Mouse (Mus musculus): ENCODE data around the gene Stk39. TPM values are rescaled to one million over a fixed set of nuclear protein-coding genes. Genes with fewer than 3 reads are reported as not detected.

The Stk39 gene
- polyA plus RNA-seq (2012; rRNA removed): 5.0 and 5.7 TPM in 2 replicates

- under 1% methylated on average over 93 of the region's 99 CpGs for WGBS
- DNase-seq (ENCODE audit: low read depth, low spot score): peak; percentile 46
Measured at GRCm38 (mm10) chr2:68471759-68472550, at the start of gene Stk39. Stk39 (minus strand) TSS chr2:68472268.

GRCm38 (mm10) chr2:68515409-68515808 is 43.3 kb upstream of the Stk39 start:
- WGBS: 71% methylated on average over 2 of the region's 2 CpGs
- DNase-seq (ENCODE audit: low read depth, low spot score): no peak

GRCm38 (mm10) chr2:68503202-68503601 is 31.1 kb upstream of the Stk39 start:
- 70% methylated on average over 2 of the region's 2 CpGs for WGBS
- no peak for DNase-seq (ENCODE audit: low read depth, low spot score)

GRCm38 (mm10) chr2:68502734-68503133 is 30.7 kb upstream of the Stk39 start:
- DNase-seq (ENCODE audit: low read depth, low spot score): no peak
- WGBS: 80% methylated on average over 4 of the region's 4 CpGs

- 81% methylated on average over 2 of the region's 2 CpGs for WGBS
- DNase-seq (ENCODE audit: low read depth, low spot score): no peak
Measured at GRCm38 (mm10) chr2:68502236-68502635, 30.2 kb upstream of the Stk39 start.

GRCm38 (mm10) chr2:68486275-68486674 is 14.2 kb upstream of the Stk39 start:
- 76% methylated on average over 4 of the region's 4 CpGs for WGBS
- no peak for DNase-seq (ENCODE audit: low read depth, low spot score)

GRCm38 (mm10) chr2:68485141-68485540 is 13.1 kb upstream of the Stk39 start:
- peak; percentile 54 for DNase-seq (ENCODE audit: low read depth, low spot score)
- 17% methylated on average over 4 of the region's 4 CpGs for WGBS

- 95% methylated on average over 5 of the region's 5 CpGs for WGBS
- no peak for DNase-seq (ENCODE audit: low read depth, low spot score)
Measured at GRCm38 (mm10) chr2:68482896-68483295, 10.8 kb upstream of the Stk39 start.

GRCm38 (mm10) chr2:68479823-68480222 is 7.8 kb upstream of the Stk39 start:
- DNase-seq (ENCODE audit: low read depth, low spot score): no peak

GRCm38 (mm10) chr2:68472921-68473320 is 853 bp upstream of the Stk39 start:
- DNase-seq (ENCODE audit: low read depth, low spot score): no peak
- WGBS: 45% methylated on average over 4 of the region's 4 CpGs

More at GRCm38 (mm10) chr2:68479823-68480222, 7.8 kb upstream of the Stk39 start:
- 91% methylated on average over 10 of the region's 10 CpGs for WGBS

- WGBS: 6% methylated on average over 5 of the region's 5 CpGs
- DNase-seq (ENCODE audit: low read depth, low spot score): no peak
Measured at GRCm38 (mm10) chr2:68472551-68472910, 463 bp upstream of the Stk39 start.

- DNase-seq (ENCODE audit: low read depth, low spot score): no peak
- under 1% methylated on average over 87 of the region's 87 CpGs for WGBS
Measured at GRCm38 (mm10) chr2:68470891-68471758, 943 bp downstream of the Stk39 start.

GRCm38 (mm10) chr2:68469491-68469890 is 2.6 kb downstream of the Stk39 start:
- DNase-seq (ENCODE audit: low read depth, low spot score): no peak
- WGBS: 90% methylated on average over 3 of the region's 3 CpGs

GRCm38 (mm10) chr2:68468698-68469097 is 3.4 kb downstream of the Stk39 start:
- peak; percentile 53 for DNase-seq (ENCODE audit: low read depth, low spot score)
- 36% methylated on average over 7 of the region's 7 CpGs for WGBS

GRCm38 (mm10) chr2:68468259-68468658 is 3.8 kb downstream of the Stk39 start:
- WGBS: 70% methylated on average over 14 of the region's 14 CpGs
- DNase-seq (ENCODE audit: low read depth, low spot score): no peak

GRCm38 (mm10) chr2:68467085-68467978 is 4.7 kb downstream of the Stk39 start:
- 87% methylated on average over 9 of the region's 9 CpGs for WGBS
- no peak for DNase-seq (ENCODE audit: low read depth, low spot score)

GRCm38 (mm10) chr2:68466124-68467070 is 5.7 kb downstream of the Stk39 start:
- WGBS: 39% methylated on average over 19 of the region's 19 CpGs
- DNase-seq (ENCODE audit: low read depth, low spot score): no peak

GRCm38 (mm10) chr2:68465266-68466123 is 6.6 kb downstream of the Stk39 start:
- no peak for DNase-seq (ENCODE audit: low read depth, low spot score)
- WGBS: 64% methylated on average over 19 of the region's 19 CpGs

Measured in large intestine, adult 2 months (tissue).